Mouse (Mus musculus) hindlimb bud, embryonic 11.5 days (tissue): Measurements from ENCODE around the gene 5830473C10Rik.
A peak's percentile ranks its signal among the peaks of the same experiment; 100 is the strongest.
"Not testable (repeated sequence)": the region's sequence is repeated elsewhere in the genome, so short reads cannot be mapped to it uniquely, and the experiment has no call there.

Source experiments
- DNase-seq: peaks from one replicate; pipeline ENCODE4 v3.0.0-alpha.2; 2012; ENCODE audit warnings: low read depth, low spot score; ENCODE audit errors: extremely low spot score

Gene 5830473C10Rik

DNA sequence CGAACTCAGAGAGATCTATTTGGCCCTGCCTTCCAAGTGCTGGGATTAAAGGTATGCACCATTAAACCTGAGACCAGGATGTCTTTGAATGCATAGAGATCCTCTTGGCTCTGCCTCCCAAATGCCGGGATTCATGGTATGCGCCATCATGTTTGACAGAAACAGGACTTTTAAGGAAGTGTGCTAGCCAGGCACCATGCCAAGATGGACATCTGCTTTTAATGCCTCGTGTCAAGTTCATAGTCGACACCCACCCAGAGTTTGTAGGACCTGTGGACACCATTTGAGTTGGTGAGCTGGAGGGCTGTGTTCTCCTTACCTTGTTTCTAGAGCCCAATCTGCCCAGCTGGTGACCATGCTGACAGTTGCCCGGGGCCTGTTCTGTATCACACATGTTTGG, 31.0 kb downstream of the 5830473C10Rik start:
- no peak for DNase-seq

- no peak for DNase-seq
Measured at GRCm38 (mm10) chr5:90594945-90595344, 34.0 kb downstream of the 5830473C10Rik start.

- no peak for DNase-seq
Measured at GRCm38 (mm10) chr5:90596155-90596554, 35.2 kb downstream of the 5830473C10Rik start.

- peak; percentile 44 for DNase-seq
Measured at GRCm38 (mm10) chr5:90601469-90601868, 40.6 kb downstream of the 5830473C10Rik start.

GRCm38 (mm10) chr5:90603407-90603923, 42.6 kb downstream of the 5830473C10Rik start:
- no peak for DNase-seq

- DNase-seq: no peak
Measured at GRCm38 (mm10) chr5:90608906-90609305, 48.0 kb downstream of the 5830473C10Rik start.

DNA sequence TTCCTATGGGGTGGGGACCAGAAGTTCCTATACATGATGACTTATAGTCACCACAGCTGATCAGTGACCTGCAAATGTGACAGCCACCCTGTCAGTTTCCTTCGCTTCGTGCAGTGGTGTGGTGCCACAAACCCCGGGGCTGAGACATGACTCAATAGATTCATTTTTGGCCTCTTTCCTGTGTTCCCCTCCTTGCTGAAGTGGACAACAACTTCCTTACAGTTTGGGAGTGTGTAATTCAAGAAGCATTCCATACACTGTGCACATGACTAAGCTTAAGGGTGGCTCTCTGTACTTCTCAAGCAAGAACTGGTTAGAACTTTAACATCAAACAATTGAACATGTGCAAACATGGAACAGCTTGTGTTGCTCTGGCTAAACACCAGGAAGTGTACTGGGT, 50.5 kb downstream of the 5830473C10Rik start:
- DNase-seq: no peak

DNA sequence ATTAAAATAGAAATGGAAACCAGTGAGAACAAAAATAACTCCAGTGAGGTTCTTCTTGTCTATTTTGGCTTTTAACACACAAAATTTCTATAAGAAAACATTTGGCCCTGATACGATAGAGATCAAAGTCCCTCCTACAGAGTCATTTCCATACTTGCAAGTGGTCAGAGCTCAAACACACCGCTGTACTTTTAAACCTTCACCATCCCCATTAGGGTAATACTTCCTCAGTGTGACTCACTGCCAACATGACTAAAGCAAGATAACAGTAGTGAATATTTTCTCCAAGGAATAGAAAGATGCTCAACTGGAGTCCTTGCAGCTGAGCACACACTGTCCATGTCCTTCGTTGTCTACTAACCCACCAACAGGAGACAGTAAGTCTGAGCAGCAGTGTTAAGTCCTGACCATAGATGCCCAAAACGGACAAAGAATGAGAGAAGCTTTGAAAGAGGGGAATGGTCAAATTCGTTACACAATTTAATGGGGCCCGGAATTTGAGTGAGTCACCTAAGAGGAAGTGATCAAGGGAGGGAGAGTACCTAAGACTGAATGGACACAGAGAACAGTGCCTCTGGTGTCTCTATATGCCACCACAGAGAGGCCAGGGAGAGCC, 51.2 kb downstream of the 5830473C10Rik start:
- DNase-seq: no peak

GRCm38 (mm10) chr5:90612751-90613150, 51.8 kb downstream of the 5830473C10Rik start:
- not testable (repeated sequence) for DNase-seq

DNA sequence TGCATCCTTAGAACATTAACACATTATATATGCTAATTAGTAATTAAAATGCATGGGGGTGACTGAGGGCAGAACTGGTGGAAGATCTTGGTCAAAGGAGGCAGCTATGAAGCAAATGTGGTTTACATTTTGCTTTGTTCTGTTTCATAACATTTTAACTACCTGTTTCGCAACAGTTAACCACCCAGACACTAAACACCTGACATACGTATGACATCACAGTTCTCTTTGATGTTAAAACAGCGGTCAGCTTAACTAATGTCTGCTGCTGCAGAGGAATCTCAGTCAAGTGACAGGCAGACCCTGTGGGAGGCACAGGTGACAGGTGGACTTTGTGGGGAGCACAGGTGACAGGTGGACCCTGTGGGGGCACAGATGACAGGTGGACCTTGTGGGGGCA, 57.0 kb downstream of the 5830473C10Rik start:
- DNase-seq: no peak

DNA sequence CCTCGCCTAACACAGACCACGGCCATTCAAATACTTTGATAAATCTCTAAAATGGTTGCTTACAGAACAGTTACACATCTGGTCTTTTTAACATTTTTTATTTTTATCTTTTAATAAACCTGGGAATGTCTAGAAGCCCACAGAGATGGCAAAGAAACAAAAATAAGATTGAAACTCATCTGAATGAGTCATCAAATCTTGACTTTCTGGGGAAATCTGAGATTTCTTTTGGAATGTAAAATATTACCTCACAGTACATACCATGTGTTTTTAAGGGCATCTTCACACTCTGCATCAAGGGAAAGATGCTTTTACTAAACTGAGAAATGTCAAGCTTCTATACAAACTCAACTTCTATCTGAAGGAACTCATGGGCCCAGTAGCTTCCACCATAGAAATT, 60.4 kb downstream of the 5830473C10Rik start:
- no peak for DNase-seq

DNA sequence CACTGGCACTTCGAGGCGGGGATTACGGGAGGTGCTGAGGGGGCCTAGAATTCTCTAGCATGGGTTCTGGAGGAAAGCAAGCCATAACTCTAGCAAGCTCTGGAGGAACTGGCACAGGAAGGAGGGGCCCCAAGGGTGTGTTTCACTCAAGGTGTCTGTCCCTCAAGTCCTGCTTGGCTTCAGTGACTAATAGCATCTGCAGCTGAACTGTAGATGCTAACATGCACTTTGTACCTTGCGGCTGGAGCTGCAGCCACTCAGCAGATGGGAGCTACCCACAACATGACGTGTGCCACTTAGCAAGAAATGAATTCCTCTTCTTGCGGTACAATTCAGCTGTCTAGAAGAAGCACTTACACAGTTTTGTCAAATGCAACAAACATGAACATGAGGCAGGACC, 60.8 kb downstream of the 5830473C10Rik start:
- no peak for DNase-seq

GRCm38 (mm10) chr5:90623209-90623608, 62.3 kb downstream of the 5830473C10Rik start:
- no peak for DNase-seq

DNA sequence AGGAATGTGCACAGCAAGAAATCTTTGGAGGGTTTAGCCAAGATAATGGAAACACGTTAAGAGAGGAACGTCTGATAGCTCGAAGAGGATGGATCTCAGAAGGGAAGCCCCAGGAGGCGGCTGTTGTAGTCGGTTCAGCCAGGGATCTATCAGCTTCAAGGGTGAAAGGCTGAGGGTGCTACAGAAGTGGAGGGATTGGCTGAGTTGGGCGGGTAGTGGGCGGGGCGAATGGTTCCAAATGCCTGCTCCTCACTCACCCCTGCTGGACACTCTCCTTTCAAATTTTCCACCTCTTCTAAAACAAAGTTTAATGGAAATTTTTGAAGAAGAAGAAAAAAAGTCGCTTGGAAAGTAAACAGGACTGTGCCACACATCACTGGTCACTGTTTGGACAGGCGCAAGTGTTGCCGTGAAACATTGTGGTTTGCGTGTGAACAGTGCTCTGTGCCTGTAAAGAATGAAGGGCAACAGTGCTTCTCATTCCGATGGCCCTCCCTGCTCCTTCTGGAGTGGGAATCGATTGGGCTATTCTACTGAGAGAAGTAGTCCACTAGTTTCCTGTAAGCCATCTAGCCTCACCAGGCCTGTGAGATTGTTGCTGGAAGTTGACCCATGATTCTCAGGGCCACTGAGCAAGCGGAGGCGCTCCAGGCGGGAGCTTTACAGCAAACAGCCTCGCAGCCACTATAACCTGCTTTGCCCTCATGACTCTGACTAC, 64.0 kb downstream of the 5830473C10Rik start:
- DNase-seq: no peak

- no peak for DNase-seq
Measured at GRCm38 (mm10) chr5:90627423-90627822, 66.5 kb downstream of the 5830473C10Rik start.

DNA sequence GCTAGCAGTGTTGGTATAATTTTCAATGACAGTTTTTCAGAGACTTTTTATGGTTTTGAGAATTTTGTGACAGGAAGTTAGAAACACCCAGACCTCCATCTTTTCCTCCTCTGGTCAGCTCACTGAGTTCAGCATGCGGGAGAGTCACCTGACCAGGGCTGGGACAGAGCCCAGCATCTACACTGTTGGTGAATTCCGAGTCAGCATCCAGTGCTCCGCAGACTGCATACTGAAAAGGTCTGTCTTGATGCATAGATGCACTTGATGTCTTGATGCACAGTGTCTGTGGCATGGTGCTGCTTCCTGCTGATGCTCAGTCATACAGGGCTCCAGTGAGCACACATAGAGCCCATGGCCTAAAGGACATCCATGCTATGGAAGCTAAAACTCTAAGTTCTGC, 67.1 kb downstream of the 5830473C10Rik start:
- DNase-seq: no peak

GRCm38 (mm10) chr5:90628530-90628929, 67.6 kb downstream of the 5830473C10Rik start:
- DNase-seq: no peak

- no peak for DNase-seq
Measured at GRCm38 (mm10) chr5:90634885-90635284, 74.0 kb downstream of the 5830473C10Rik start.

DNA sequence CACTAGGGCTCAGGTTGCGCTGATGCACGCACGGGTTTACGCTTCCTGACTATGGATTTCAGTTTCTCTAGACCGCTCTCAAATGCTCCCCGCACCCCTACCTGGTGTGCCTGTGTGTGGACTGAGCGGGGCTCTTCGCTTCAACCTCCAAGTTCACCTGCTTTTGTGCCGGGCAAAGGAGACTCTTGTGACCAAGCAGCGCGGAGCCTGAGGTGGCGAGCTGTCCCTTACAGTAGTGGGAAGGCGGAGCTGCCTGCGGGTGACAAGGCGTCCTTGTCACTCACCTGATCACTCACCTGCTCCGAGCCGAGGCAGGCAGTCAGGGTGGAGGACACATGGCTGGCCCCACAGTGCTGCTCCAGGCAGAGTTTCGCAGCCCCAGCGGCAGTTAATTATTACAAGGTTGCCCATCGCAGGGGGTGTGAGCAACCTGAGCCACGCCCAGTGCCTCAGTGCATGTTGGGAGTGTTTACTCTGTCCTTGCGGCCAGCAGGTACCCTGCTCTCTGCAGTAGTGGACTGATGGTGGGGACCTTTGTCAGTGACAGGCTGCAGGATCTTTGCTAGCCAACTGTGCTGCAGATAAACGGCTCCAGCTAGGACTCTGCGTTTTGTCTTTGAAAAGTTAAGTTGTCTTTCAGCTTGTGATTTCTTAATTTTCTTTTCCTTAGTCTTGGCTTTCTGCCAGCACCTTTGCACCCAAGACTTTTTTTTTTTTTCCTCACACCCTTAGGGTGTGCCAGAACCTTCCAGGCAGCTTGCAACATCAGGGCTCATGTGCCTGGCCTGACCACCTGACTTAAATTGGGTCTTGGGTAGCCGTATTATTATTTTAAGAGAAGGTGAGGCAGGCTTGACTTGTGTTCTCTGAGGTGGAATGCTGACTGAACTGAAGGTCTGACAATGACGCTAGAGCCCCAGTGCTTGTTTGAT, 79.6 kb downstream of the 5830473C10Rik start, which contains the start of gene Rassf6:
Rassf6 (minus strand) TSS at position 372 of the 932 bp plus-strand sequence.
- no peak for DNase-seq

- DNase-seq: no peak
Measured at GRCm38 (mm10) chr5:90641218-90641610, 80.3 kb downstream of the 5830473C10Rik start.

DNA sequence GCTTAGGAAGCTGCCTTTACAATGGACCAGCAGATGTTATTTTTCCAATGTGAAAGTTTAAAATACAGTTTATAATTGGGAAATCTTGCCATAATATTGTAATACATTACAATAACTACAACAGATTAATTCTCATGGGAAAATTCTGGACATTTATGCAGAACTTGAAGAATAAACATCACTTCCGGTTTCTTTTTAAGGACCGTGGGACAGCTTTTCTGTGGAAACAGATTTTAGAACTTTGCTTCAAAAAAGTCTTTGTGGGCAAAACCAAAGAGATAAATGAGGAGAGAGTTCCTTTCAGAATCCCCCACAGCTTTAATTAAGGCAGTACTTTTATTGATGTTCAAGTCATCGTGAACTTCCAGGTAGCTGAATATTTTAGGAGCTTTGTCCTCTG, 84.7 kb downstream of the 5830473C10Rik start:
- DNase-seq: no peak
